Mouse (Mus musculus) left cerebral cortex, adult 18-20 months (tissue): ENCODE data around the gene Elf5. TPM values are rescaled to one million over a fixed set of nuclear protein-coding genes. Genes with fewer than 3 reads are reported as not detected.

Experiments used
- DNase-seq, 2 experiments: peaks; one replicate each; pipeline ENCODE4 v3.0.0; 2021 to 2022; ENCODE audit warnings: low spot score in 2 of 2, mixed read lengths in 1 of 2
- long read RNA-seq, 2 experiments: library from polyadenylated mRNA; stranded (forward); transcript quantifications; one replicate each; pipeline ENCODE4 v2.0.0; 2021
- total RNA-seq, 2 experiments: library from RNA; stranded (reverse); gene quantifications; 2 replicates each; pipeline ENCODE4 v1.2.3; 2021

Gene Elf5
- under 1 TPM; 0.94 to 0.95 TPM for total RNA-seq
- long read RNA-seq, experiment 1, result 0 reads
- long read RNA-seq, experiment 2, result 0 reads

- no peak for DNase-seq
Observed at GRCm38 (mm10) chr2:103411348-103411747, at the start of gene Elf5. TSS of gene Elf5 (plus strand) at chr2:103411688.

- DNase-seq, result no peak
Observed at GRCm38 (mm10) chr2:103372541-103372940, 38.9 kb upstream of the Elf5 start.

- no peak for DNase-seq
Observed at GRCm38 (mm10) chr2:103379502-103380160, 31.9 kb upstream of the Elf5 start.

- DNase-seq, result no peak
Observed at GRCm38 (mm10) chr2:103382174-103382573, 29.3 kb upstream of the Elf5 start.

- no peak for DNase-seq
Observed at GRCm38 (mm10) chr2:103387881-103388280, 23.6 kb upstream of the Elf5 start.

GRCm38 (mm10) chr2:103388311-103388710, 23.2 kb upstream of the Elf5 start:
- no peak for DNase-seq

- peak; percentile 12 for DNase-seq
Observed at GRCm38 (mm10) chr2:103390086-103390988, 21.2 kb upstream of the Elf5 start.

- no peak for DNase-seq
Observed at GRCm38 (mm10) chr2:103391626-103392025, 19.9 kb upstream of the Elf5 start.

GRCm38 (mm10) chr2:103398110-103398509, 13.4 kb upstream of the Elf5 start:
- DNase-seq, result no peak

GRCm38 (mm10) chr2:103400691-103401090, 10.8 kb upstream of the Elf5 start:
- no peak for DNase-seq

GRCm38 (mm10) chr2:103406239-103406638, 5.2 kb upstream of the Elf5 start:
- DNase-seq, result peak in 1 of 2 experiments; percentile 27

GRCm38 (mm10) chr2:103411816-103412215, 328 bp downstream of the Elf5 start:
- no peak for DNase-seq

GRCm38 (mm10) chr2:103413381-103413780, 1.9 kb downstream of the Elf5 start:
- no peak for DNase-seq

GRCm38 (mm10) chr2:103415774-103416173, 4.3 kb downstream of the Elf5 start:
- no peak for DNase-seq

GRCm38 (mm10) chr2:103420650-103421507, 9.4 kb downstream of the Elf5 start:
- DNase-seq, result no peak

GRCm38 (mm10) chr2:103423884-103424283, 12.4 kb downstream of the Elf5 start:
- DNase-seq, result no peak

- DNase-seq, result peak; percentile 66 to 72
Observed at GRCm38 (mm10) chr2:103424349-103425026, 13.0 kb downstream of the Elf5 start.

- peak in 1 of 2 experiments; percentile 9 for DNase-seq
Observed at GRCm38 (mm10) chr2:103425456-103426063, 14.1 kb downstream of the Elf5 start.

- DNase-seq, result no peak
Observed at GRCm38 (mm10) chr2:103428356-103428755, 16.9 kb downstream of the Elf5 start.

- no peak for DNase-seq
Observed at GRCm38 (mm10) chr2:103430712-103431111, 19.2 kb downstream of the Elf5 start.
